Mouse (Mus musculus): Measurements from ENCODE around the gene Mcm9.
"Not testable (repeated sequence)": the region's sequence is repeated elsewhere in the genome, so short reads cannot be mapped to it uniquely, and the experiment has no call there.

DNA sequence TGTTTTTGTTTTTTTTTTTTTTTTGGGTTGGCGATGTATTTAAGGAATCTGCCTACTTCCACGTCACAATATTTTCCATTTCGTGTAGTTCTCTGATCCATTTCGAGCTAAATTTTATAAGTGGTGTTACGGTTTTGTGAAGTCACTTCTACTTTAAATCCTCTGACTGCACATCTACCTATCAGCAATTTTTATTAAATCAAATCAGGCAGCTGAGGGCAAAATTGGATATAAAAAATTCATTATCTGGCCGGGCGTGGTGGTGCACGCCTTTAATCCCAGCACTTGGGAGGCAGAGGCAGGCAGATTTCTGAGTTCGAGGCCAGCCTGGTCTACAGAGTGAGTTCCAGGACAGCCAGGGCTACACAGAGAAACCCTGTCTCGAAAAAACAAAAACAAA lies at the start of gene Mcm9:
- not testable (repeated sequence) for TF ChIP-seq CTCF (IDR thresholded peaks at IDR 0.05; ENCODE audit: insufficient read depth, low read length); POLR2A (IDR thresholded peaks at IDR 0.05; ENCODE audit: borderline replicate concordance, extremely low read depth, low read depth, low read length)
